Mouse (Mus musculus): ENCODE results near the gene Dmc1. TPM values are rescaled to one million over a fixed set of nuclear protein-coding genes. Genes with fewer than 3 reads are reported as not detected.

Gene Dmc1
- polyA plus RNA-seq (2016; fragmentation: Nextera tagmentation; extraction: Ambion mirVana), result 1.4 and 1.8 TPM in 2 replicates

DNA sequence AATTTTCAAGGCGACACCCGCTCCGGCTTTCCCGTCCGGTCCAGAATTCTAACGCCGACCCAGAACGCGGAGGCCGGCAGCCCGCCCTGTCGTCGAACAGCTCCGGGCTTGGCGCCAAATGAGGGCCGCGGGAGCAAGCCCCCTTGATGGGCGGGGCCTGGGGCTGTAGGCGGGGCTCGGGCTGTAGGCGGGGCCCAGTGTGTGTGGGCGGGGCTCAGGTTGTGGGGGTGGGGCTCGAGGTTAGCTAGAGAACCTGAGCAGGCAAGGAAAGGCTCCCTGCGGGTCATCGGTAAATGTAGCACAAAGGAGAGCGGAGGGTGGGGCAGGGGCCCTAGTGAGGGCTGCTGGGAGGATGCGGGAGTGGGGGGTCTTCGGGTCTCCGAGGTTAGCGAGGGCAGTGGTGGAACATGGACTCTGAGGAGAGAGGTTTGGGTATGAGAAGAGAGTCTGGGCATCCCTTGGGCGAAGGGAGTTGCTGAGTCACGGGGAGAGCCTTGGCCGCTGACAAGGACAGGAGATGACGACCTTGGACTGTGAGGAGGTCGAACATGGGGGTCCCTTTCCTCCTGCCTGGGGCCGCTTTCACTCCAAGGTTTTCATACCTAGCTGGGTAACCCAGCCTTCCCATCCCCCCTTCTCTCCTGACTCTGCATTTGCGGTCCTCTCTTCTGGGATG is at the start of gene Dmc1:
Gene Dmc1, minus strand, starts transcription at position 120 of the 676 bp plus-strand sequence.
- H3K4me3 ChIP-seq (replicated peaks), result peak within 1 kb of the TSS; percentile 32
- H3K4me2 ChIP-seq, result peak within 1 kb of the TSS; percentile 46
- H3K9ac ChIP-seq, result peak within 1 kb of the TSS; percentile 12; the same call in 1 of the 2 replicates
- no peak within 1 kb of the TSS for H3K27ac ChIP-seq
- 13% methylated on average over 37 of the region's 37 CpGs for WGBS
- peaks cover 14% of the 10 kb centered on the region for H3K27me3 ChIP-seq
- peaks cover 6% of the 10 kb centered on the region for H3K4me1 ChIP-seq
- no peaks in the 10 kb centered on the region for H3K36me3 ChIP-seq (replicated peaks)
- ATAC-seq (ENCODE audit: low FRiP score), result no peak
- H3K9me3 ChIP-seq, result no peaks in the 10 kb centered on the region

DNA sequence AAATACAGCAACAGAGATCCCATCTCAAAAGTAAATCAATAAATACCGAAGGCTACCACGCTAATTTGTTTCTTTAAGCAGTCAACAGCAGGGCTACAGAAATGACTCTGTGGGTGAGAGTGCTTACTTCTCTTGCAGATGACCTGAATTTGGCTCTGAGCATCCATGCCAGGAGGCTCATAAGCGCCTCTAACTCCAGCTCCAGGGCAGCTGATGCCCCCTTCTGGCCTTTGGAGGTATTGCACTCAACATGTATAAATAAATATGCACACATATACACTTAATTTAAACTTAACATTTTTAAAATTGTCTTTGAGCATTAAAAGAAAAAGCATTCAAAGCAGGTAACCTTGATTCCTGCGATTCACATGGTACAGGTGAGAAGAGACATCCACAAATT is 46.6 kb upstream of the Dmc1 start:
- Histone ChIP-seq H3K4me1 (no peaks in the 10 kb centered on the region), H3K9ac (no peak overlapping the region), H3K4me2 (no peak overlapping the region), H3K27me3 (no peaks in the 10 kb centered on the region), H3K27ac (no peak overlapping the region), H3K9me3 (no peaks in the 10 kb centered on the region), H3K36me3 (replicated peaks) (peaks cover 31% of the 10 kb centered on the region), H3K4me3 (replicated peaks) (no peak overlapping the region)
- WGBS, result 79% methylated on average over 4 of the region's 4 CpGs
- no peak for ATAC-seq (ENCODE audit: low FRiP score)

DNA sequence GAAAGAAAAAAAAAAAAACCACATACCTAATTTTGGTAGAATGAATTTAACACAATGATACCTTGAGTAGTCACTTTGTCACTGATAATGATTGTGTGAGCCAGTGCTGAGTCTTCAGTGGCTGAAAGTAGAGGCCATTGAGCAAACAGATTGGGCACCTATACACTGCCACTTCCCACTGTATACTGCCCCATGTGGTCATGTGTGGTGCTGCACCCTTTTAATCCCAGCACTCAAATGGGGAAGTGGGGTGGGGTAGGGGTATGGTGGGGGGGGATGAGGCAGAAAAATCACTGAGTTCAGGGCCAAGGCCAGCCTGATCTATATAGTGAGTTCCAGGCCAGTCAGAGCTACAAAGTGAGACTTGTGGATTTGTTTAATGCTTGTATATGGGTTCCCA is 45.7 kb upstream of the Dmc1 start:
- H3K27me3 ChIP-seq, result no peaks in the 10 kb centered on the region
- no peaks in the 10 kb centered on the region for H3K4me1 ChIP-seq
- H3K9me3 ChIP-seq, result no peaks in the 10 kb centered on the region
- no peak overlapping the region for H3K9ac ChIP-seq
- no peak overlapping the region for H3K4me3 ChIP-seq (replicated peaks)
- no peak overlapping the region for H3K4me2 ChIP-seq
- no peak for ATAC-seq (ENCODE audit: low FRiP score)
- H3K27ac ChIP-seq, result no peak overlapping the region
- H3K36me3 ChIP-seq (replicated peaks), result peaks cover 31% of the 10 kb centered on the region

DNA sequence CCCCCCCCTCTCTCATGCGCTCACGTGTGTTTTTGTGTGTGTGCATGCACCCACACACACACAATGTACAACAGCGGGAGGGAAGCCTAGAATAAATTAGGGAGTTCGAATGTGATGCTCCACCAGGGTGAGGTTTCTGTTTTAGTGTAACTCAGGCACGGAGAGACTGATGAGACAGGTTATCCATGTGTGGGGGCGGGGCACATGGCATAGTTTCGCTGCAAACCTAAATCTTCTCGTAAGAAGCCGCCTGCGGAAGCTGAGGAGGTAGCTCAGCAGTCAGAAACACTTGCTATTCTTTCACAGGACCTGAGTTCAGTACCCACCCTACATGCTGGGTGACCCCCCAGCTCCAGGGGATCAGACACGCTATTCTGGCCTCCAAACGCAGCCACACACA is 43.2 kb upstream of the Dmc1 start:
- Histone ChIP-seq H3K9ac (no peak overlapping the region), H3K9me3 (no peaks in the 10 kb centered on the region), H3K36me3 (replicated peaks) (peaks cover 44% of the 10 kb centered on the region), H3K27ac (no peak overlapping the region), H3K4me3 (replicated peaks) (no peak overlapping the region), H3K4me2 (no peak overlapping the region), H3K27me3 (no peaks in the 10 kb centered on the region), H3K4me1 (no peaks in the 10 kb centered on the region)
- no peak for ATAC-seq (ENCODE audit: low FRiP score)
- 93% methylated on average over 12 of the region's 12 CpGs for WGBS

DNA sequence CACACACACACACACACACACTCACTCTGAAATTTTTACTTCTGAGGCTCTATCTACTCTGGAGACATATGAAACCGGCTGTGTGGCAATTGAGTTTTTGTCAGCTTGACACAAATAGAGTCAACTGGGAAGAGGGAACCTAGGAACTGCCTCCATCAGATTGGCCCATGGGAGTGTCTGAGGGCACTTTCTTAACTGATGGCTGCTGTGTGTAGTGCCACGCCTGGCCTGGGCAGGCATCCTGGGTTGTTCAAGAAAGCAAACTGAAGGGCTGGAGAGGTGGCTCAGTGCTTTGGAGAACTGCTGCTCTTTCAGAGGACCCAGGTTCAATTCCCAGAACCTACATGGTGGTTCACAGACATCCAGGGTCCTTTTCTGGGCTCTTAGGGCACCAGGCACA is 40.6 kb upstream of the Dmc1 start:
- Histone ChIP-seq H3K4me3 (replicated peaks) (no peak overlapping the region), H3K9ac (no peak overlapping the region), H3K4me1 (no peaks in the 10 kb centered on the region), H3K27me3 (no peaks in the 10 kb centered on the region), H3K9me3 (no peaks in the 10 kb centered on the region), H3K36me3 (replicated peaks) (peaks cover 64% of the 10 kb centered on the region), H3K4me2 (no peak overlapping the region), H3K27ac (no peak overlapping the region)
- ATAC-seq (ENCODE audit: low FRiP score), result no peak
- WGBS, result 85% methylated on average over 2 of the region's 2 CpGs

DNA sequence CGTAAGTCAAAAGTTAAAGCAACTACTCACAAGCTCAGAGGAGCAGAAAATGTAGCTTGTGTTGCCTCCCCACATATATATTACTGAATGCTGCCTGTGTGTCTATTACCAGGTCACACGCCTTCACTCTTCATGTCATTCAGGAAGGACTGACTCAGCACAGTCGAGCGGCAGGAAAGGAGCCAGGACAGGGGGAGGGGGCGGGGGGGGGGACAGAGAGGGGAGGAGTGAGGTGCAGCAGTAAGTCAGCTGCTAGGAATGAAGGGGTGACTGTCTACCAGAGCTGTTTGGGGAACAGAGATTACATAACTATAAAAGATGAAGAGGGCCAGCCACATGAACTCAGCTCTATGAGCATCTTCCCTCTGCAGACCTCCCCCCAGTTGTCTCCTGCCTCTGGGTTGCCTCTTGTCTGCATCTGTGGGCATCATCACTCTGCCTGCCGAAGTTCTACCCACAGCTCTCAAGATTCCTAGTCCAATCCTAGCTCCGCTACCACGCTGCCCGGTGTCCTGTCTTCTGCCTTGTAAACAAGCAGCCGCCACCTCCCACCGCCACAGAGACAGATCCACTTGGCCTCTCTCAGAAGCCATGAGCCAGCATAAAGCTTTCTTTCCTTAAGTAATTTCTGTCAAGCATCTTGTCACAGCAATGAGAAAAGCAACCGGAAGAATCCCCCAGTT is 36.4 kb upstream of the Dmc1 start:
- no peak overlapping the region for H3K27ac ChIP-seq
- H3K9me3 ChIP-seq, result no peaks in the 10 kb centered on the region
- H3K4me3 ChIP-seq (replicated peaks), result no peak overlapping the region
- H3K4me2 ChIP-seq, result no peak overlapping the region
- ATAC-seq (ENCODE audit: low FRiP score), result no peak
- H3K4me1 ChIP-seq, result no peaks in the 10 kb centered on the region
- peaks cover 65% of the 10 kb centered on the region for H3K36me3 ChIP-seq (replicated peaks)
- 80% methylated on average over 12 of the region's 12 CpGs for WGBS
- no peak overlapping the region for H3K9ac ChIP-seq
- H3K27me3 ChIP-seq, result no peaks in the 10 kb centered on the region

DNA sequence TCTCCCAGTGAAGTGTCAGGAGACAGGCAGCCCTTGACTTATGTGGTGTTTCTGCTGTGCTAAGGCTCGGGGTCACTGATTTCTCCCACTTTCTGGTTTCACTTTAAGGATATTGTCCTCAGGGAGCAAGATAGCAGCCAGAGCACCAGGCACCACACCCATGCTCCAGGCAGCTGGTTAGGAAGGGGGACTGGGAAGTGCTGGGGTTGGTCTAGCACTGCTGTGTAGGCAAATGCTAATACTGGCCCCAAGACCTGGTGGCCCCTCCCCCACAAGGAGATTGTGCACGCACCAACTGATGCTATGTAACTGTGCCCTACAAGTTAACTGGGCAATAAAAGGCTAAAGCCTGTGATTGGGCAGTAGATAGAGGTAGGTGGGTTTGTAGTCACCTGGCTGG is 25.6 kb upstream of the Dmc1 start:
- 84% methylated on average over 2 of the region's 2 CpGs for WGBS
- ATAC-seq (ENCODE audit: low FRiP score), result no peak
- Histone ChIP-seq H3K4me2 (no peak overlapping the region), H3K4me1 (no peaks in the 10 kb centered on the region), H3K9me3 (no peaks in the 10 kb centered on the region), H3K9ac (no peak overlapping the region), H3K27ac (no peak overlapping the region), H3K27me3 (no peaks in the 10 kb centered on the region), H3K36me3 (replicated peaks) (peaks cover 72% of the 10 kb centered on the region), H3K4me3 (replicated peaks) (no peak overlapping the region)

DNA sequence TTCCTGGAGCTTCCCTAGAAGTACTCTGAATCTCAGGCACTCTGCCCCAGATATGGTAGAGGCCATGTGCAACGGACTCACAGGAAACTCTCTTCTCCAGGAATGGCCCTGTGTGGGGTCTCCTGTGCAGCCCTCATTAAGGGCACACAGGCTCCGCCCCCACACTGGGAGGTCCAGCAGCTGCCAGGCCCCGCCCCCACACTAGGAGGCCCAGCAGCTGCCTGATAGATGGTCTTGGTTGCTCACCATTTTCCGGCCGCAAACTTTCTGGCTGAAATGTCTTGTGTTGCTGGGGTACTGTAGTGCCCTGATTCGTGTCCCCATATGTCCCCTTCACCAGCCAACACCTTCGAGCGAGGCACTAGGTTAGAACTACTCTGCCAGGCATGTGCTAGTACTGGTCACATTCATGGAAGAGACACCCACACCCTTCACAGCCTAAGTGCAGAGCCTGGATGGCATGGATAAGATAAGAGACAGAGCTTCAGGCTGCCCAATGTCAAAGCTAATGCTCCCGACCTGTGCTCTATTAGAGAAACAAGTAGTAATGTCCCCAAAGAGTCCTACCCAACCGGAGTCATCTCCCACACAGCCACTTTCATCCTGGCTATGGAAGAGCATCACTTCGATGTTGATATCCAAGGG is 15.0 kb upstream of the Dmc1 start:
- no peaks in the 10 kb centered on the region for H3K27me3 ChIP-seq
- no peak overlapping the region for H3K4me3 ChIP-seq (replicated peaks)
- 82% methylated on average over 11 of the region's 11 CpGs for WGBS
- H3K4me2 ChIP-seq, result no peak overlapping the region
- peaks cover 88% of the 10 kb centered on the region for H3K36me3 ChIP-seq (replicated peaks)
- no peaks in the 10 kb centered on the region for H3K9me3 ChIP-seq
- no peak overlapping the region for H3K27ac ChIP-seq
- H3K4me1 ChIP-seq, result no peaks in the 10 kb centered on the region
- H3K9ac ChIP-seq, result no peak overlapping the region
- no peak for ATAC-seq (ENCODE audit: low FRiP score)

DNA sequence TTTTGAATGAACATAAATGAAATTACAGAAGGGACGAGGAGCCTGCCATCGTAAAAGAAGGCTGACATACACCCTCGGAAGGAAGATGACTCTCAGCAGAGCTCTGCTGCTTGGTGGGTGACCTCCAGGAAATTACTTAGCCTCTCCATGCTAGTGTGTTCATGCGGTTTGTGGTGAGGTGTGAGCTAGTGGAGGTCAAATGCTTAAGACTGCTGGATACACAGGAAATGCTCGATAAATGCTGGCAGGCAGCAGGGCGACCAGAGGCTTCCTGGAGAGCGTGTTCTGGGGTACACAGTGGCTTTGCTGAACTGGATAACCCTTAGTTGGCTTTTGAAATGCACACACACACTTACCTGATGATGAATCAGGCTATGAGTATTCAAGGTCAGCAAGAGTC is 13.5 kb upstream of the Dmc1 start:
- no peaks in the 10 kb centered on the region for H3K9me3 ChIP-seq
- H3K27ac ChIP-seq, result no peak overlapping the region
- no peaks in the 10 kb centered on the region for H3K4me1 ChIP-seq
- no peak for ATAC-seq (ENCODE audit: low FRiP score)
- no peak overlapping the region for H3K4me2 ChIP-seq
- H3K9ac ChIP-seq, result no peak overlapping the region
- WGBS, result 92% methylated on average over 7 of the region's 7 CpGs
- no peaks in the 10 kb centered on the region for H3K27me3 ChIP-seq
- peaks cover 86% of the 10 kb centered on the region for H3K36me3 ChIP-seq (replicated peaks)
- H3K4me3 ChIP-seq (replicated peaks), result no peak overlapping the region

DNA sequence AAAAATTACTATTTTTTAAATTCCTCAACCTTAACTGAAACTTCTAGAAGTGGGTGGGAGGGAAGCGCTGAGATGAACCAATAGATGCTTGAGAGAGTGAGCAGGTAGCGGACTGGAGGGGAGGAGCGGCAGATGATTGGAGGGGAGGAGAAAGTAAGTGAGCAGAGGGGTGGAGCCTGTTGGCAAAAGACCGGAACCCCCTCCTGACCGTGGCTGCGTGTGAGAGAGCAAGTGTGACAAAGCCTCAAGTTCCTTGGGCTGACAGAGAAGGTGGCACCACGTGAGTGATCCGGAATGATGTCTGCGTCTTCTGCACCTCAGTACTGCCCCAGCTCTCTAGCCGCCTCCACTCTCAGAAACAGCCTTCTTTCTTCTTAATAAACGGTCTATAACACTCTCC is 12.2 kb upstream of the Dmc1 start:
- no peak for ATAC-seq (ENCODE audit: low FRiP score)
- no peaks in the 10 kb centered on the region for H3K4me1 ChIP-seq
- H3K4me2 ChIP-seq, result no peak overlapping the region
- no peak overlapping the region for H3K4me3 ChIP-seq (replicated peaks)
- WGBS, result 81% methylated on average over 11 of the region's 11 CpGs
- H3K9me3 ChIP-seq, result no peaks in the 10 kb centered on the region
- peaks cover 82% of the 10 kb centered on the region for H3K36me3 ChIP-seq (replicated peaks)
- H3K27me3 ChIP-seq, result no peaks in the 10 kb centered on the region
- H3K27ac ChIP-seq, result no peak overlapping the region
- no peak overlapping the region for H3K9ac ChIP-seq

DNA sequence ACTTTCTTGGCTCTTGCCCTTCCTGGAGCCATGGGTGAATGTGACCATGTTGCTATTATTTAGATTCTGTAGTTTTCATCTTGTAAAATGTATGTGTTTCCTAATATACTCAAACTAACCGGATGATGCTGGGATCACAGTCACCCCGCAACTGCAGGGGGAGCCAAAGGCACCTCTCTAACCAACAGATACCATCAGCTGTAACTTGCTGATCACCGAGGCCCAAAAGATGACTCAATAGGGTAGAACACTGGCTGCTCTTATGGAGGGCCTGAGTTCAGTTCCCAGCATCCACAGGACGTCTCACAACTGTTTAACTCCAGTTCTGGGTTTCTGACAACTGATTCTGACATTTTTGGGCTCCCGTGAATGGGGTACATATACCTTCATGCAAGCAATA is 11.8 kb upstream of the Dmc1 start:
- Histone ChIP-seq H3K4me2 (no peak overlapping the region), H3K9me3 (no peaks in the 10 kb centered on the region), H3K36me3 (replicated peaks) (peaks cover 79% of the 10 kb centered on the region), H3K27ac (no peak overlapping the region), H3K9ac (no peak overlapping the region), H3K4me1 (no peaks in the 10 kb centered on the region), H3K4me3 (replicated peaks) (no peak overlapping the region), H3K27me3 (no peaks in the 10 kb centered on the region)
- 89% methylated on average over 5 of the region's 5 CpGs for WGBS
- ATAC-seq (ENCODE audit: low FRiP score), result no peak

DNA sequence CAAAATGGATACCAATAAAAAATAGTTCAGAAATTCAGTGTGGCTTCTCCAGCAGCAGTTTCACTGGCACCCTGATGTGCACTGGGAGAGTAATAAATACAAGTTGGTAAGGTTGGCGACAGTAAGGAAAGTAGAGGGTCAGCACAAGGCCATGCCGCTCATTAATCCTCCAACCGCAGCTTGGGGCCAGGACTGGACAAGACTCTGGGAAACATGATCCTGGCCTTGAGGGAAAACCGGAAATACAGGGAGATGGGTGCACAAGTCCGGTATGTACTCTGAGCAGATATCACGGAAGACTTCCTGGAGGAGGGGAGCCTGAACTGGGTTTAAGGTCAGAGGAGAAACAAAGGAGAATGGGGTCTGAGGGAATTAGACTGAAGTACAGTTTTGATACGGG is 10.6 kb upstream of the Dmc1 start:
- Histone ChIP-seq H3K27ac (no peak overlapping the region), H3K36me3 (replicated peaks) (peaks cover 74% of the 10 kb centered on the region), H3K4me3 (replicated peaks) (no peak overlapping the region), H3K9me3 (no peaks in the 10 kb centered on the region), H3K4me1 (no peaks in the 10 kb centered on the region), H3K27me3 (no peaks in the 10 kb centered on the region), H3K9ac (no peak overlapping the region), H3K4me2 (no peak overlapping the region)
- WGBS, result 94% methylated on average over 7 of the region's 7 CpGs
- no peak for ATAC-seq (ENCODE audit: low FRiP score)

DNA sequence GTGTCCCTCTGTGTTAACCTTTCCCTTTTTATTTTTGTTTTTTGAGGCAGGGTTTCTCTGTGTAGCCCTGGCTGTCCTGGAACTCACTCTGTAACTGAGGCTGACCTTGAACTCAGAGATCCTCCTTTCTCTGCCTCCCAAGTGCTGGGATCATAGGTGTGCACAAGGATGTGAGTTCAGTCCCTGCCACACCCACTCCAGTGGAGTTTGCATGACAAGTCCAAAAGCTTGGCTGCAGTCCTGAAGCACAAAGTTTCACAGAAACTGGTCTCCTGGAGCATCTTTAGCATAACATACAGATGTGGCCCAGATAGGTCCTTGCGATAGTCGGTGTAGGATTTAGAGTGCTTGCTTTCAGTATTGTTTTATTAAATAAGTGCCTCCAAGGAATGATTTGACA is 4.3 kb upstream of the Dmc1 start:
- Histone ChIP-seq H3K9ac (no peak overlapping the region), H3K36me3 (replicated peaks) (peaks cover 26% of the 10 kb centered on the region), H3K9me3 (no peaks in the 10 kb centered on the region), H3K27me3 (peaks cover 12% of the 10 kb centered on the region), H3K4me1 (peaks cover 6% of the 10 kb centered on the region), H3K4me3 (replicated peaks) (no peak overlapping the region), H3K27ac (no peak overlapping the region), H3K4me2 (no peak overlapping the region)
- ATAC-seq (ENCODE audit: low FRiP score), result no peak
- 94% methylated on average over 2 of the region's 2 CpGs for WGBS

Data from forebrain, embryonic 12.5 days (tissue).